Mouse (Mus musculus) MEL (cell line): Measurements from ENCODE around the gene Glmp.

Source experiments
- BHLHE40 ChIP-seq: IDR thresholded peaks from 2 replicates; pipeline ENCODE4 v1.6.1; 2012; ENCODE audit warnings: low read depth, mild to moderate bottlenecking, inconsistent platforms, low read length, improper control_type of control experiment, borderline replicate concordance
- EP300 ChIP-seq, 2 experiments: IDR thresholded peaks; 2 replicates each; pipeline ENCODE4 v1.6.1; 2011; ENCODE audit warnings: improper control_type of control experiment in 2 of 2, low read length in 2 of 2, low read depth in 1 of 2, mild to moderate bottlenecking in 1 of 2

GRCm38 (mm10) chr3:88359989-88360388 is 35.2 kb downstream of the Glmp start:
- no peak for TF ChIP-seq BHLHE40
- no peak for TF ChIP-seq EP300 (IDR thresholded peaks at IDR 0.05; ENCODE audit: low read depth in 1 of 2, low read length in 2 of 2)
